In genomic region chr6:86793957-86794356, GRCm38 (mm10) we compare ENCODE assay signal across 8 mouse cellular contexts. TPM values are rescaled to one million over a fixed set of nuclear protein-coding genes. Genes with fewer than 3 reads are reported as not detected.
A peak's percentile ranks its signal among the peaks of the same experiment; 100 is the strongest.
DNase-seq lines count a peak whose midpoint lies in the region; ATAC-seq lines count a peak whose summit lies in the region.

No protein-coding gene starts in this region.

- H3K27ac ChIP-seq in lung, embryonic 15.5 days: no peak overlapping the region
- H3K27ac ChIP-seq in forebrain, embryonic 12.5 days: no peak overlapping the region
- H3K27ac ChIP-seq in kidney, embryonic 16.5 days (ENCODE audit: low read length): no peak overlapping the region
- no peak overlapping the region for H3K27ac ChIP-seq in neural tube, embryonic 14.5 days (ENCODE audit: low read depth, low read length)

- no peaks in the 10 kb centered on the region for H3K9me3 ChIP-seq in lung, embryonic 15.5 days
- H3K9me3 ChIP-seq in forebrain, embryonic 12.5 days: no peaks in the 10 kb centered on the region
- H3K9me3 ChIP-seq in kidney, embryonic 16.5 days (ENCODE audit: low read length): no peaks in the 10 kb centered on the region
- H3K9me3 ChIP-seq in neural tube, embryonic 14.5 days (ENCODE audit: control insufficient read depth, low read length): no peaks in the 10 kb centered on the region

- peak overlapping the region; percentile 77 for H3K4me3 ChIP-seq in lung, embryonic 15.5 days
- no peak overlapping the region for H3K4me3 ChIP-seq in forebrain, embryonic 12.5 days (replicated peaks)
- peak overlapping the region; percentile 66 for H3K4me3 ChIP-seq in kidney, embryonic 16.5 days (ENCODE audit: low read length)
- H3K4me3 ChIP-seq in neural tube, embryonic 14.5 days (ENCODE audit: low read depth, low read length): no peak overlapping the region

- ATAC-seq in lung, embryonic 15.5 days (ENCODE audit: borderline replicate concordance, extremely low read depth, low FRiP score, low TSS enrichment): no peak
- ATAC-seq in forebrain, embryonic 12.5 days (ENCODE audit: low FRiP score): no peak
- ATAC-seq in kidney, embryonic 16.5 days (ENCODE audit: low FRiP score, low TSS enrichment): no peak
- no peak for ATAC-seq in neural tube, embryonic 14.5 days (ENCODE audit: low read depth)
- ATAC-seq in inflammation-experienced regulatory T-cells, adult 6 months: no peak

- peak overlapping the region; percentile 96 for H3K4me2 ChIP-seq in lung, embryonic 15.5 days
- H3K4me2 ChIP-seq in forebrain, embryonic 12.5 days: peak overlapping the region; percentile 96
- H3K4me2 ChIP-seq in kidney, embryonic 16.5 days (replicated peaks; ENCODE audit: low read depth, low read length): peak overlapping the region; percentile 84
- H3K4me2 ChIP-seq in neural tube, embryonic 14.5 days (ENCODE audit: low read depth, low read length): peak overlapping the region; percentile 70; the same call in 1 of the 2 replicates

- peaks cover 26% of the 10 kb centered on the region for H3K4me1 ChIP-seq in lung, embryonic 15.5 days
- peaks cover 16% of the 10 kb centered on the region for H3K4me1 ChIP-seq in forebrain, embryonic 12.5 days
- peaks cover 4% of the 10 kb centered on the region for H3K4me1 ChIP-seq in kidney, embryonic 16.5 days (ENCODE audit: insufficient read depth, low read length)
- H3K4me1 ChIP-seq in neural tube, embryonic 14.5 days (ENCODE audit: control insufficient read depth, insufficient read depth, low read length): peaks cover 5% of the 10 kb centered on the region

- H3K27me3 ChIP-seq in lung, embryonic 15.5 days: no peaks in the 10 kb centered on the region; the same call in 1 of the 2 replicates
- H3K27me3 ChIP-seq in forebrain, embryonic 12.5 days: peaks cover 47% of the 10 kb centered on the region
- H3K27me3 ChIP-seq in kidney, embryonic 16.5 days (ENCODE audit: insufficient read depth, low read length): no peaks in the 10 kb centered on the region; the same call in 1 of the 2 replicates
- 0 out of 2 replicates have a peak, but pooled peaks cover 7% of the 10 kb centered on the region for H3K27me3 ChIP-seq in neural tube, embryonic 14.5 days (ENCODE audit: control insufficient read depth, insufficient read depth, low read length)

- H3K9ac ChIP-seq in lung, embryonic 15.5 days: peak overlapping the region; percentile 74
- no peak overlapping the region for H3K9ac ChIP-seq in forebrain, embryonic 12.5 days
- peak overlapping the region; percentile 69 for H3K9ac ChIP-seq in kidney, embryonic 16.5 days (replicated peaks; ENCODE audit: low read length)
- H3K9ac ChIP-seq in neural tube, embryonic 14.5 days (replicated peaks; ENCODE audit: low read depth, low read length): no peak overlapping the region

- intact Hi-C loops in left cerebral cortex, postnatal 25 days (cut with DNase I): no loop called here

- WGBS in lung, embryonic 15.5 days: 42% methylated on average over 5 of the region's 5 CpGs
- WGBS in forebrain, embryonic 12.5 days: 41% methylated on average over 5 of the region's 5 CpGs
- WGBS in kidney, embryonic 16.5 days: 55% methylated on average over 5 of the region's 5 CpGs
- WGBS in neural tube, embryonic 14.5 days: 47% methylated on average over 5 of the region's 5 CpGs

- DNase-seq in lung, postnatal 10 days: no peak
- DNase-seq in left cerebral cortex, postnatal 25 days (ENCODE audit: low spot score in 2 of 2): no peak
- no peak for DNase-seq in spleen, postnatal 14 days (ENCODE audit: low spot score in 2 of 2)

- no peaks in the 10 kb centered on the region for H3K36me3 ChIP-seq in lung, embryonic 15.5 days
- no peaks in the 10 kb centered on the region for H3K36me3 ChIP-seq in forebrain, embryonic 12.5 days (replicated peaks)
- H3K36me3 ChIP-seq in kidney, embryonic 16.5 days (ENCODE audit: insufficient read depth, low read length): no peaks in the 10 kb centered on the region
- no peaks in the 10 kb centered on the region for H3K36me3 ChIP-seq in neural tube, embryonic 14.5 days (ENCODE audit: control insufficient read depth, insufficient read depth, low read length)

RNA-seq across cellular contexts. Expression of gene Anxa4, which starts 0.6 kb away (rescaled TPM):
- polyA plus RNA-seq in lung, embryonic 15.5 days (2015; fragmentation: Nextera tagmentation; extraction: Ambion mirVana): 120 and 130 TPM in 2 replicates
- 4.1 and 6.1 TPM in 2 replicates for polyA plus RNA-seq in forebrain, embryonic 12.5 days (2016; fragmentation: Nextera tagmentation; extraction: Ambion mirVana)
- polyA plus RNA-seq in kidney, embryonic 16.5 days (2015; fragmentation: Nextera tagmentation; extraction: Ambion mirVana): 50.7 and 59.2 TPM in 2 replicates
- 2.9 and 4.9 TPM in 2 replicates for polyA plus RNA-seq in neural tube, embryonic 14.5 days (2014; fragmentation: Nextera tagmentation; extraction: Ambion mirVana)
- total RNA-seq in left cerebral cortex, postnatal 25 days (2021): 1 to 10 TPM; 4.2 to 5.9 TPM
- 10 to 100 TPM; 15.8 to 42.3 (median 20.4) TPM for polyA plus RNA-seq in inflammation-experienced regulatory T-cells, adult 6 months (2017; shearing (Covaris generic))

RNA-seq across cellular contexts. Expression of gene Aak1, which starts 55.4 kb away (rescaled TPM):
- polyA plus RNA-seq in lung, embryonic 15.5 days (2015; fragmentation: Nextera tagmentation; extraction: Ambion mirVana): 12.0 and 17.2 TPM in 2 replicates
- 29.7 and 32.9 TPM in 2 replicates for polyA plus RNA-seq in forebrain, embryonic 12.5 days (2016; fragmentation: Nextera tagmentation; extraction: Ambion mirVana)
- 9.0 and 13.5 TPM in 2 replicates for polyA plus RNA-seq in kidney, embryonic 16.5 days (2015; fragmentation: Nextera tagmentation; extraction: Ambion mirVana)
- polyA plus RNA-seq in neural tube, embryonic 14.5 days (2014; fragmentation: Nextera tagmentation; extraction: Ambion mirVana): 47.2 and 53.6 TPM in 2 replicates
- total RNA-seq in left cerebral cortex, postnatal 25 days (2021): 100 to 1,000 TPM; 395 to 402 TPM
- 10 to 100 TPM; 23.9 to 27.8 (median 24.9) TPM for polyA plus RNA-seq in inflammation-experienced regulatory T-cells, adult 6 months (2017; shearing (Covaris generic))

Comparison
In these comparisons a context has a peak if more than half of its experiments do, and no peak if none do; other contexts are left out.
1. H3K4me3 ChIP-seq: peak in lung, embryonic 15.5 days (single experiment) and kidney, embryonic 16.5 days (single experiment); none in forebrain, embryonic 12.5 days (single experiment) and neural tube, embryonic 14.5 days (single experiment).
2. H3K9ac ChIP-seq: peak in lung, embryonic 15.5 days (single experiment) and kidney, embryonic 16.5 days (single experiment); none in forebrain, embryonic 12.5 days (single experiment) and neural tube, embryonic 14.5 days (single experiment).
3. Peak in every context shown above with its lines, with median percentiles within 50 percentile points of each other: H3K4me2 ChIP-seq.